Comparison of ENCODE assay signal across 23 mouse cellular contexts in genomic region chrX:99067671-99068151, GRCm38 (mm10).
DNase-seq lines count a peak whose midpoint lies in the region; ATAC-seq lines count a peak whose summit lies in the region.
"Had no signal": no experiment of that assay in that cellular context is flagged by ENCODE, and none has a peak within 500 bp of the region (broad histone marks: within the 10 kb centered on the region; RNA-seq: fewer than 3 reads in every experiment).

No protein-coding gene starts in this region.

- no peaks in the 10 kb centered on the region for H3K4me1 ChIP-seq in lung, embryonic 15.5 days
- H3K4me1 ChIP-seq in hindbrain, embryonic 11.5 days (replicated peaks; ENCODE audit: control insufficient read depth, insufficient read depth, low read length), result no peaks in the 10 kb centered on the region
- H3K4me1 ChIP-seq: embryonic facial prominence, embryonic 10.5 days; heart, embryonic 15.5 days; hindbrain, embryonic 10.5 days; hindbrain, embryonic 15.5 days had no signal

- H3K4me2 ChIP-seq in lung, embryonic 15.5 days, result no peak overlapping the region
- no peak overlapping the region for H3K4me2 ChIP-seq in hindbrain, embryonic 11.5 days (replicated peaks; ENCODE audit: low read depth, low read length)
- H3K4me2 ChIP-seq: heart, embryonic 11.5 days; heart, embryonic 15.5 days; hindbrain, embryonic 15.5 days had no signal

- no peak overlapping the region for H3K9ac ChIP-seq in lung, embryonic 15.5 days
- no peak overlapping the region for H3K9ac ChIP-seq in hindbrain, embryonic 11.5 days (ENCODE audit: low read depth, low read length)
- H3K9ac ChIP-seq: heart, embryonic 15.5 days; hindbrain, embryonic 15.5 days had no signal

- H3K36me3 ChIP-seq in lung, embryonic 15.5 days, result no peaks in the 10 kb centered on the region
- no peaks in the 10 kb centered on the region for H3K36me3 ChIP-seq in hindbrain, embryonic 11.5 days (ENCODE audit: control insufficient read depth, insufficient read depth, low read length)
- H3K36me3 ChIP-seq: embryonic facial prominence, embryonic 10.5 days; hindbrain, embryonic 10.5 days; hindbrain, embryonic 15.5 days had no signal

- H3K27me3 ChIP-seq in lung, embryonic 15.5 days, result peaks cover 3% of the 10 kb centered on the region; the same call in 1 of the 2 replicates
- H3K27me3 ChIP-seq in hindbrain, embryonic 11.5 days (ENCODE audit: control insufficient read depth, insufficient read depth, low read length), result no peaks in the 10 kb centered on the region
- H3K27me3 ChIP-seq: heart, embryonic 15.5 days; hindbrain, embryonic 15.5 days had no signal

- WGBS in lung, embryonic 15.5 days, result 43% methylated on average over 9 of the region's 9 CpGs
- WGBS in hindbrain, embryonic 11.5 days, result 76% methylated on average over 9 of the region's 9 CpGs

- no peak overlapping the region for H3K27ac ChIP-seq in lung, embryonic 15.5 days
- H3K27ac ChIP-seq in hindbrain, embryonic 11.5 days (ENCODE audit: low read depth, low read length), result no peak overlapping the region
- H3K27ac ChIP-seq: embryonic facial prominence, embryonic 10.5 days; heart, adult 2 months; heart, embryonic 15.5 days; hindbrain, embryonic 10.5 days; hindbrain, embryonic 15.5 days had no signal

- peak; percentile 79 for DNase-seq in heart, adult 11 months
- no peak for DNase-seq in heart, postnatal 4 days
- DNase-seq in lung, postnatal 14 days, result peak; percentile 52
- no peak for DNase-seq in MN1 (ENCODE audit: low spot score)
- no peak for DNase-seq in spleen, postnatal 14 days (ENCODE audit: low spot score in 2 of 2)
- no peak for DNase-seq in hindbrain, embryonic 11.5 days (ENCODE audit: low spot score)
- DNase-seq: adrenal gland, postnatal 25 days; B cell, adult 2 months; cerebellum, adult 18-20 months; cerebellum, postnatal 10 days; gastrocnemius, postnatal 36 days; heart, adult 2 months; heart, postnatal 14 days had no signal

- peak; percentile 84; the same call in 1 of the 2 replicates for ATAC-seq in lung, embryonic 15.5 days (ENCODE audit: borderline replicate concordance, extremely low read depth, low FRiP score, low TSS enrichment)
- no peak for ATAC-seq in hindbrain, embryonic 11.5 days (ENCODE audit: low FRiP score)
- ATAC-seq: activated CD4-positive, CD25-positive, alpha-beta regulatory T cell, adult 4 months; CD4-positive, CD25-positive, alpha-beta regulatory T cell, adult 4 months; forebrain, embryonic 14.5 days had no signal

- H3K9me3 ChIP-seq in lung, embryonic 15.5 days, result no peaks in the 10 kb centered on the region
- no peaks in the 10 kb centered on the region for H3K9me3 ChIP-seq in hindbrain, embryonic 11.5 days (ENCODE audit: control insufficient read depth, low read length)
- H3K9me3 ChIP-seq: embryonic facial prominence, embryonic 10.5 days; G1E; heart, embryonic 15.5 days; hindbrain, embryonic 10.5 days; hindbrain, embryonic 15.5 days had no signal

- no peak overlapping the region for H3K4me3 ChIP-seq in lung, embryonic 15.5 days
- H3K4me3 ChIP-seq in hindbrain, embryonic 11.5 days (ENCODE audit: low read depth, low read length), result no peak overlapping the region
- H3K4me3 ChIP-seq: embryonic facial prominence, embryonic 10.5 days; heart, adult 2 months; heart, embryonic 15.5 days; hindbrain, embryonic 10.5 days; hindbrain, embryonic 15.5 days had no signal

Comparison
In these comparisons a context has a peak if more than half of its experiments do, and no peak if none do; other contexts are left out.
1. DNase-seq: peak in heart, adult 11 months (single experiment) and lung, postnatal 14 days (single experiment); none in heart, postnatal 4 days (single experiment), MN1 (single experiment), spleen, postnatal 14 days (0 of 2) and hindbrain, embryonic 11.5 days (single experiment).